Mouse (Mus musculus): ENCODE measurements at regions not wholly inside any gene's neighbourhood (a gene's known extent, or its start where the extent isn't known, plus 50 kb on each side); places are given as distances from the start of the nearest gene placed in this dataset.
"Not testable (repeated sequence)": the region's sequence is repeated elsewhere in the genome, so short reads cannot be mapped to it uniquely, and the experiment has no call there.

DNA sequence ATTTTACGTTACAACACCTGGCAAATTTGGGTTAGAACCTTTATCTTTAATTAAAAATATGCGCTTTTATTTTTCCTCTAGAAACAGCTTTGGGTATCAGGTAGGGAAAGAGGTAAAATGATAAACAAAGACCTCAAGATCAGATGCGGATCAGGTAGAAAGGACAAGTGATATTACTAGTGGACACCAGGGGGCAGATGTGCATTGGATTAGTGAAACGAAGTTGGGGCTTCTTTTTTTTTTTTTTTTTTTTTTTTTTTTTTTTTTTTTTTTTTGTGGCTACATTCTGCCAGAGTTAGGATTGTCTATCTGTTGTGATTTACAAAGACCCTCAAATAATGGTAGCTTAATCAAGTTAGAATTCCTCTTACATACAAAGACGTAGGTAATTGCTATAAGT, 153.8 kb downstream of the Cd109 start:
- DNase-seq (ENCODE audit: extremely low read depth, low read depth), result no peak

GRCm38 (mm10) chr9:78773936-78774335, 158.6 kb downstream of the Cd109 start:
- no peak for DNase-seq (ENCODE audit: extremely low read depth, low read depth)

GRCm38 (mm10) chr9:78775462-78775861, 160.1 kb downstream of the Cd109 start:
- DNase-seq (ENCODE audit: extremely low read depth, low read depth), result peak; percentile 13

DNA sequence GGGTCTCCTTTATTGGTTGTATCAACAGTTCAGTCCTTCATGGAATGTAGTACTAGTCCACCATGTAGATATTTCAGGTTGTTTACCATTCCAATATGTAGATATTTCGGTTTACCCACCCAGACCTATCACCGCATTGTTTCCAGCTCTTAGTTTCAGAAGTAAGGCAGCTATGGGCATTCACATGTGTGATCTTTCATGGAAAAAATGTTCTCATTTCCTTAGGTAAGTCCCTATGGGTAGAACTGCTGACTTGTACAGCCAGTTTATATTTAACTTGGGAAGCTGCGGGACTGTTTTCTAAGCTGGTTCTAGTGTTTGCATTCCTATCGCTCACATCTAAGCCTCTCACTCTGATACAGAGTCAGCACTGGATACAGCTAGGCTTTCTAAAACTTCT, 165.2 kb downstream of the Cd109 start:
- no peak for DNase-seq (ENCODE audit: extremely low read depth, low read depth)

DNA sequence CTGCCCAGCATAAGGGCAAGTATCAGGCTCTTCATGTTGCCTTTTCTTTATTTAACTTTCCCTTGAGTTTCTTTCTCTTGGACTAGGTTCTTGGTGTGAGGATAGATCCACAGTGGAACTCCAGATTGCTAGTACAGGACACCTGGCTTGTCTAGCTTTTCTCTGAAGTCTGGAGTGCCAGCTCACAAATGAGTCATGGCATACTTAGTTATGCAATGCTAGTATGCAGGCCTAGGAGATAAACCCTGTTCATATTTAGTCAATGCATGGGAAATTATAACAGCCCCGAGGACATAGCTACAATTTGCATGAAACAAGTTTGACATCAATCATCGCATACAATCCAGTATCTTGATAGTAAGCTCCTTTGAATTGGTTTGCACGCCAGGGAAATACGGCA, 167.0 kb downstream of the Cd109 start:
- DNase-seq (ENCODE audit: extremely low read depth, low read depth), result no peak

GRCm38 (mm10) chr9:78782860-78783259, 167.5 kb downstream of the Cd109 start:
- DNase-seq (ENCODE audit: extremely low read depth, low read depth), result no peak

GRCm38 (mm10) chr9:78787866-78788265, 172.5 kb downstream of the Cd109 start:
- DNase-seq (ENCODE audit: extremely low read depth, low read depth), result no peak

DNA sequence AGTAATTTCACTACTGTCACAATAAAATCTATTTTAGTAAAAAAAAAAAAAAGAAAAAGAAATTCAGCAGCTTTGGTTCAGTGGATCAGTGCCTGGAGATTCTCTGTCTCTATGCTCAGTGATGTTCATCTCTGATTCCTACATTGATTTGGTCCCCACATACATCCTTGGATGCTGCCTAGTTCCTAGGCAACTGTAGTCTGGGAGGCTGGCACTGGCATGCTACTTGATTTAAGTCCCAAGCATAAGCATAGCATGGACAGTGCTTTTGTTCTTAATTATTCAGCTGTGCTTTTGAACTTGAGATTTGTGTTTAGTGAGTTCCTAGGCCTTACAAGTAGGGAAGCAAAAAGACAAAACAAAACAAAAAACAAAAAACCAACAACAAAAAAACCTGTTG, 174.4 kb downstream of the Cd109 start:
- no peak for DNase-seq (ENCODE audit: extremely low read depth, low read depth)

- DNase-seq (ENCODE audit: extremely low read depth, low read depth), result no peak
These were observed 174.8 kb downstream of the Cd109 start for GRCm38 (mm10) chr9:78790155-78790554.

DNA sequence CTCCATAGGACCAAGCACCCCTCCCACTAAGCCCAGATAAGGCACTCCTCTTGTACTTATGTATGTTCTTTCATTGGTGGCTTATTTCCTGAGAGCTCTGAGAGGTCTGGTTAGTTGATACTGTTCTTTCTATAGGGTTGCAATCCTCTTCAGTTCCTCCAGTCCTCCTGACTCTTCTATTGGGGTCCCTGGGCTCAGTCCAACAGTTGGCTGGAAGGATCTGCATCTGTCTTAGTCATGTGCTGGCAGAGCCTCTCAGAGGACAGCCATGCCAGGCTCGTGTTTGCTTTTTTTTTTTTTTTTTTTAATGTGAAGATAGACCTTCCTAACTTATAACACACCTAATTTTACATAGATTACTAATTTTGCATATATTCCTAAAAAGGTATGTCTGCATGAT, 180.5 kb downstream of the Cd109 start:
- DNase-seq (ENCODE audit: extremely low read depth, low read depth), result no peak

- no peak for DNase-seq (ENCODE audit: extremely low read depth, low read depth)
These were observed 201.9 kb downstream of the Cd109 start for GRCm38 (mm10) chr9:78817221-78817620.

- not testable (repeated sequence) for DNase-seq (ENCODE audit: extremely low read depth, low read depth)
These were observed 206.3 kb downstream of the Cd109 start for GRCm38 (mm10) chr9:78821554-78822212.

- no peak for DNase-seq (ENCODE audit: extremely low read depth, low read depth)
These were observed 229.8 kb downstream of the Cd109 start for GRCm38 (mm10) chr9:78844969-78845683.

DNA sequence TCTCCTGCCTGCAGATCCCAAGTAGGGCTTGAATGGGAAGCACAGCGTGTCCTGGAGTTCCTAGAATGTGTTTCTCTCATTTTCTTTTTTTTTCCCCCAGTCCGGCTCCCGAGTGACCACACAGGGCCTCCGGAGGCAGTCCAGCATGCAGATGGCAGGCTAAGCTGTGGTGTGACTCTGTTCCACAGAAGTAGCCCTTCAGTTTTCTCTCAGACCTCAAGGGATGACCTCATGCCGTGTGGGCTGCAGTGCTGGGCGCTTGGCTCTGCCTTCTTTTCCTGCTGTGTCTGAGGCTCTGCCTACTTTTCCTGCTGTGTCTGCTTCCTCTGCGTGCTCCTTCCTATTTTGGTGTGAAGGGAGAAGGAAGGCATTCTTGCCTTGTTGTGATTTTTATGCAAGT, 230.8 kb downstream of the Cd109 start:
- no peak for DNase-seq (ENCODE audit: extremely low read depth, low read depth)

DNA sequence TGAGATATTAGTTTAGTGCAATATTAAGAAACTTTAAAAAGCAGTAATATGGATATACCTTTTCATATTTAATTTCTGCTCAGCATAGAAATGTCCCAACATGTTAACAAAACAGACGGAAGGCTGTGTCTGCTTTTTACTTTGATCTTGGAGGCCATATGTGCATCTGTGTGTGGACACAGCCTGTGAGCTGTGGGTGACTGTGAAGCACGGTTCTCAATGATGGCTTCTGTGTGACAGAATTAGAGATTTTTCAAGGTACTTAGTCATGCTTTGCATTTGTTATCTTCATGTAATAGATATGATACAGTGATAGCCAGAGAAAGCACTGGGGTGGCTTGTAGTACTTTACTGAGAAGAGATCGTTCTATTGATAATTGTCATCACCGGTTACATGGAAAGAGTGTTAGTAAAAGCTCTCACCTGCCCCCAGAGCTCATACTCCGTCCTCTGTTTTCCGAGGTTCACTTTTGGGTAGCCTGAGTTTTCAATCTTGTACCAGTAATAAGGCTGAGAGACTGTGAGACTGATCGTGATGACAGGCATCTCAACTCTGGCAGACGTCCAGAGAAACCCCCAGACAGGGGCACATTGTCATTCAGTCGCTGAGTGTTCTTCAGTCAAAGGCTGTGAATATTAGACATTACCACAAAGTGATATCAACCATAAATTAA, 232.7 kb downstream of the Cd109 start:
- DNase-seq (ENCODE audit: extremely low read depth, low read depth), result no peak

DNA sequence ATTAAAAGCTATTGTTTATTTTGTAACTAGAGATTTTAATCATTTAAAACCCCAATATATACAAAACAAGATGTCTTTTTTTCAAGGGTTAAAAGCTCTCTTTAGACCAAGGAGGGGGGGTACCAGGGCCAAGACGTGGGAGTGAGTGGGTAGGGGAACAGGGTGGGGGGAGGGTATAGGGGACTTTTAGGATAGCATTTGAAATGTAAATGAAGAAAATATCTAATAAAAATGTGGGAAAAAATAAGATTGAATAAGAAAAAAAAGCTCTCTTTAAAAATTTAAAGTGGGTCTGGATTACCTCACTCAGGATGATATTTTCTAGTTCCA, 233.2 kb downstream of the Cd109 start:
- DNase-seq (ENCODE audit: extremely low read depth, low read depth), result not testable (repeated sequence)

DNA sequence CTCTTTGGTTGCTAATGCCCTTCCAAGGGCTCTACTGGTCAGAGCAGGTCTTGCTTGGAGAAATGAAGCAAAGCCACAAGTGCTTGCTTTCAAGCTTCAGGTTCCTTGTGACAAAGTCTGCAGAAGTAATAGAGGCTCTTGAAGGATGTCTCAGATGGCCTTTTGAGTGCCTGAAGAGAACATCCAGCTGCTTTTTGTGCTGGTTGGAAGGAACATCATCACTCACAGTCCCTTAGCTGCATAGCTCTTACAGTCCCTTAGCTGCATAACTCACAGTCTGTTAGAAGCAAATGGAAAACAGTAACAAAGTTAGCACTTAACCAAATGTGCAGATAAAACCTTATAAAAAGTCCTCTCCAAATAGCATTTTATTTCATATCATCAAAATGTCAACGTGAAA, 241.6 kb downstream of the Cd109 start:
- no peak for DNase-seq (ENCODE audit: extremely low read depth, low read depth)

DNA sequence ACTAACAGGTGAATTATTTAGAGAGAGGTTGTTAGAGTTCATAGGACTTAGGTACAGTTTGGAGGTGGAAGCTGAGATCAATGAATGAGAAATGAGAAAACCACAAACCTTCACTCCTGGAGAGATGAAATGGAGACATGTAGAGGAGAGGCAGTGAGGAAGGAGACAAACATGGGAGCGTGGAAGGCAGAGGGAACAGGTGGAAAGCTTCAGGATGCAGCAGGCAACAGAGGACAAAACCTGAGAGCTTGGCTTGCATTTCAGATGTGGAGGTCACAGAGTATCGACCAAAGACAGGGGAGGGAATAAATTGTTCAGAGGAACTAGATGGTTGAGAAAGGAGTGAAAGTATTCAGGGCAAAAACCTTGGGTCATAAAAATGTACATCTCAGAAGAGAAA, 244.6 kb downstream of the Cd109 start:
- DNase-seq (ENCODE audit: extremely low read depth, low read depth), result no peak

DNA sequence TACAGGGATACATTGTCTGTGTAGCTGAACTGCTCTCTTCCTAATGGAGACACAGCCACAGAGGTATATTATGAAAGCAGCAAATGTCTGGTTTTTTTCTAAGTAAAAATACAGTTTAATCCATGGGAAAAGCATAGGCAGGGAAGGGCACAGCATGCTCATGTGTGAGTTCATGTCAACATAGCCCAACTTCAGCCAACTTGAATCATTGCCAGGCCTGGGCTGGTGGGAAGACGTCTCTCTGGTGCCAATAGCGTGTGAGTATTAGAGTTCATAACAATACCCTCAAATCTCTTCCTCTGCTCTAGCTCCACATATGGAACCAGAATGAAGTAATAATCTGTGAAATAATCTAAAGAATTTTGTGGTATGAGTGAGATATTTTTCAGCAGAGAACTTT, 257.2 kb downstream of the Cd109 start:
- DNase-seq (ENCODE audit: extremely low read depth, low read depth), result no peak

GRCm38 (mm10) chr9:78879955-78880642, 264.8 kb downstream of the Cd109 start:
- DNase-seq (ENCODE audit: extremely low read depth, low read depth), result no peak

- no peak for DNase-seq (ENCODE audit: extremely low read depth, low read depth)
These were observed 265.4 kb downstream of the Cd109 start for GRCm38 (mm10) chr9:78880643-78881306.
